Mouse (Mus musculus): ENCODE measurements around the gene Olfr1258.
"Not testable (repeated sequence)": the region's sequence is repeated elsewhere in the genome, so short reads cannot be mapped to it uniquely, and the experiment has no call there.

Olfr1258 gene

DNA sequence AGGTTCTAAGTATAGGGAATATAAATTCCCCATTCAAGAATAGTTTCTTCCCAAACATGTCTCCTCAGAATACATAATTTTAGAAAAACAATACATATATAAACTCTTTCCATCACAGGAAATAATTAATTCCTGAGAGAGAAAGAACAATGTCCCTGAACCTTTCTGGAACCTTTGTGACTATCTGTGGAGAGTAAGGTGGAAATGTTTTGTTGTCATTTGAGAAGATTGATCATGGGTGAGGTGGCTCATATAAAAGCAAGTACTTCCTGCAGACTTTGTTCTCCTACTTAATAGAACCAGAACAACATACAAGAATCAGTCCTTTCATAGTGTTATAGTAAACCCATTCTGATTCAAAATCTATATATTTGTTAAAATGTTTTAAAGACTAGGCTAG lies at the start of gene Olfr1258:
TSS of gene Olfr1258 (plus strand) at position 301 of the 400 bp plus-strand sequence.
- DNase-seq, result no peak

DNA sequence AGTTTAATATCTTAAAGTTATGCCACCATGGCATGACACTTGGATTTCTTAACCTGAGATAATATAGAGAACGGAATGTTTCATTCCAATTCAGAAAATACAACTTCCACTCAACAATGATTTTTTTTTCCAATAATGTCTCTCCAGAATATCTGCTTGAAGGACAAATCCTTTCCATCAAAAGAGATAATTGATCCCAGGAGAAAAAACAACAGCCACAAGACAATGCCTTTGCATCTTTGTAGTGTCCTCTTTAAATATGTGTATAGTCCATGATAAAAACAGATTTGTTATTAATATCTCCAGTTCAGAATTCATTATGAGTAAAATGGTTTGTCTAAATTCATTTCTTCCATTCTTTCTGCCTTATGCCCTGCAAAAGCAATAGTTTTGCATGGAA lies 49.0 kb upstream of the Olfr1258 start, which contains the start of gene Olfr1257:
TSS of gene Olfr1257 (plus strand) at position 301 of the 400 bp plus-strand sequence.
- no peak for DNase-seq

DNA sequence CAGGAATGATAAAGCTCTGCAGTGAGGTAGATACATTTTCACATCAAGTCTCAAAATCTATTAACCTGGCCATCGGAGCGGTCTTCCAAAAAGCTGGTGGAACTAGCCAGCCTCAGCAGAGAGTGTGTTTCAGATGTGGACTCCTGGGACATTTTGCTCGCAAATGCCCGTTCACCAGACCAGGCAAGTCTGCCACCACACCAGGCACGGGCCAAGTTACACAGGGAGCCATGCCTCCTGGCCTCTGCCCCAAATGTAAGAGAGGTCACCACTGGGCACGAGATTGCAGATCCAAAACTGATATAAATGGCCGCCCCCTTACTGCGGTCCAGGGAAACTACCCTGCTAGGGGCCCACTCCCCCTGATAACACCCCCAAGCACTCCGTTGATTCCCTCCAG lies 14.5 kb upstream of the Olfr1258 start:
- not testable (repeated sequence) for DNase-seq

DNA sequence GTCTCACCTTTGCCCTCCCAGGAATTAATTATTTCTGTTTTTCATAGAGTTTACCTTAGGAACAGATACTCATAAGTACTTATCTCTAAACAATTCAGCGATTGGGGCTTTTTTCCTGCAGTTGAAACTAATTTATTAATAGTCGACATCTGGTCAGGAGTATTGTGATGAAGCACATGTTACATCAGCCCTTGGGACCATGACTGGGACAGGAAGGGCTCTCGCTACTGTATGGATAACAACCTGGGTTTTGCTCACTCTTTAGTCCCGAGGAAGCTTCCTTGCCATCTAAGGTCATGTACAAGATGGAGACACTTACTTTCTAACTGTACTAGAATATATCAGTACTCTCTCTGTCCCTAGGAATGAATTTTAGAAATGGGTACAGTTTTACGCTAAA lies 21.5 kb downstream of the Olfr1258 start, which contains the start of gene Olfr1259:
TSS of gene Olfr1259 (minus strand) at position 101 of the 400 bp plus-strand sequence.
- DNase-seq, result no peak

DNA sequence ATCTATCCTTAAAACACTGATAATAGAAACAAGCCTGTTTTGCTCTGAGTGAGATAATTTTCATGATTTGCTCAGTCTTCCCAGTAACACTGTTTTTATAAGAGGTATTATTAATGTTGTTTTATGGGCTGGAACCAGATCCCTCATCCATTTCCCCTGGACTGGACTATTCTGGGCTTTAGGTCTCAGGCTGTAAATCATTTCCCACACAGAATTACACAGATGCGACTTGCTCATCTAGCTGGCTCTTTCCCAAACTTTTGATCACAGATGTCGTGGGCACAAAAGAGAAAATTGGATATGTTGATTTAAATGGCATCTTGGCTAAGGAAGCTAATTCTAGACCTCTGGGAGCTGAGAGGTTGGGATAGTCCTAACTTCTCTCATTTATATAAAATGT lies 47.1 kb downstream of the Olfr1258 start, which contains the start of gene Olfr1260:
TSS of gene Olfr1260 (plus strand) at position 157 of the 400 bp plus-strand sequence.
- DNase-seq, result no peak

DNA sequence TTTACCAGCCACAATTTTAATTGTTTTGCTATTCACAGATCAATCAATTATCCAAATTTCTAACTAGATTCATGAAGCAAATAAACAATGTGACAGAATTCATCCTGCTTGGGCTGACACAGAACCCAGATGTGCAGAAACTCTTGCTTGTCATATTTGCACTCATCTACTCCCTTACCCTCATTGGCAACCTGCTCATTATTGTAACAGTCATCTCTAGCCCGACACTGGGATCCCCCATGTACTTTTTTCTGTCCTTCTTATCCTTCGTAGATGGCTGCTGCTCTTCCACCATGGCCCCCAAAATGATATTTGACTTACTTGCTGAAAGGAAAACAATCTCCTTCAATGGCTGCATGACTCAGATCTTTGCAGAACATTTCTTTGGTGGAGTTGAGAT lies 50.6 kb downstream of the Olfr1258 start:
- no peak for DNase-seq

Measured in thymus, postnatal 14 days (tissue).